ENCODE assay signal across 8 mouse cellular contexts in the genomic region with DNA sequence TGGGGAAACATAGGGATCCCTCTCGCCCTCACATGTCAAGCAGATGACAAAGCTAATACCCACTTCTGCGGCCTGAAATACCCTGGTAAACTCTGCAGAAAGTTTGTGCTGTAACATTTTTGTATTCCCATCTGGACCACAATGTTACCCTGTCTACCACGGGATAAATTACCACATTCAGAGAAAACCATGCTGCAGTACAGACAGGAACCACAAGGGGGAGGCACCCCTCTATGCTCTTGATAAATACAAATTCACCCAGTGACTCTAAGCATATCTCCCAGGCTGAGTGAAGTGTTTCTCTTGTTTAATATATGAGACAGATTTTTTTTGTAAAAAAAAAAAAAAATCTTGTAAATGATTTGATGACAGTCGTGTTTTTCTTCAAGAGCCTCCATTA.
DNase-seq lines count a peak whose midpoint lies in the region; ATAC-seq and TF ChIP-seq lines count a peak whose summit lies in the region.
"Not testable (repeated sequence)": the region's sequence is repeated elsewhere in the genome, so short reads cannot be mapped to it uniquely, and the experiment has no call there.

No protein-coding gene starts in this region.

- not testable (repeated sequence) for TF ChIP-seq POLR2A in cortical plate, adult 2 months (IDR thresholded peaks at IDR 0.05; ENCODE audit: extremely low read depth, insufficient read depth, low read length); lung, adult 2 months (IDR thresholded peaks at IDR 0.05; ENCODE audit: borderline replicate concordance, extremely low read depth, low read depth, low read length)

- not testable (repeated sequence) for H3K9ac ChIP-seq in hindbrain, postnatal 0 days (replicated peaks; ENCODE audit: low read length); neural tube, embryonic 11.5 days (ENCODE audit: low read length)

- not testable (repeated sequence) for H3K27ac ChIP-seq in cortical plate, adult 2 months (ENCODE audit: insufficient read depth, low read length); hindbrain, postnatal 0 days; neural tube, embryonic 11.5 days (ENCODE audit: low read depth, low read length)

- not testable (repeated sequence) for H3K4me3 ChIP-seq in cortical plate, adult 2 months (ENCODE audit: insufficient read depth, low read length); hindbrain, postnatal 0 days (ENCODE audit: low read length); lung, adult 2 months (replicated peaks; ENCODE audit: extremely low read depth, low read depth, low read length); neural tube, embryonic 11.5 days (ENCODE audit: low read depth, low read length)

- not testable (repeated sequence) for H3K9me3 ChIP-seq in hindbrain, postnatal 0 days (ENCODE audit: low read length); neural tube, embryonic 11.5 days (ENCODE audit: control insufficient read depth, low read length)

- 51% methylated on average over 4 of the region's 4 CpGs for WGBS in hindbrain, postnatal 0 days
- WGBS in lung, adult 2 months, result 36% methylated on average over 4 of the region's 4 CpGs
- 46% methylated on average over 4 of the region's 4 CpGs for WGBS in neural tube, embryonic 11.5 days

- not testable (repeated sequence) for H3K4me1 ChIP-seq in cortical plate, adult 2 months (ENCODE audit: control insufficient read depth, insufficient read depth, low read length); hindbrain, postnatal 0 days (ENCODE audit: insufficient read depth, low read length); lung, adult 2 months (ENCODE audit: control insufficient read depth, insufficient read depth, low read length); neural tube, embryonic 11.5 days (ENCODE audit: control insufficient read depth, insufficient read depth, low read length)

- not testable (repeated sequence) for ATAC-seq in hindbrain, postnatal 0 days; neural tube, embryonic 11.5 days (ENCODE audit: insufficient read depth, low FRiP score, low TSS enrichment)

- H3K27me3 ChIP-seq in hindbrain, postnatal 0 days (ENCODE audit: insufficient read depth, low read length); neural tube, embryonic 11.5 days (ENCODE audit: control insufficient read depth, insufficient read depth, low read length): not testable (repeated sequence)

- peak; percentile 23; the same call in 1 of the 2 replicates for TF ChIP-seq CTCF in cortical plate, adult 2 months (IDR thresholded peaks at IDR 0.05; ENCODE audit: extremely low read depth, insufficient read depth, low read length)
- peak; percentile 66 for TF ChIP-seq CTCF in hindbrain, postnatal 0 days (IDR thresholded peaks at IDR 0.05; ENCODE audit: low read depth)
- not testable (repeated sequence) for TF ChIP-seq CTCF in lung, adult 2 months (IDR thresholded peaks at IDR 0.05; ENCODE audit: insufficient read depth, low read length)

- DNase-seq in adrenal gland, adult (ENCODE audit: inconsistent age in 2 of 2, low spot score in 1 of 2), result peak; percentile 13 to 70
- DNase-seq in frontal cortex, postnatal 25 days (ENCODE audit: low spot score in 2 of 2), result peak; percentile 12 to 29
- DNase-seq in hindbrain, postnatal 0 days (ENCODE audit: low spot score), result peak; percentile 33
- peak; percentile 53 to 67 for DNase-seq in layer of hippocampus, postnatal 10 days (ENCODE audit: low spot score in 2 of 2)
- peak; percentile 5 for DNase-seq in lung, adult 2 months
- peak; percentile 25 for DNase-seq in neural tube, embryonic 11.5 days (ENCODE audit: low spot score)
- peak; percentile 81 for DNase-seq in thymus, postnatal 14 days

- not testable (repeated sequence) for H3K36me3 ChIP-seq in hindbrain, postnatal 0 days (ENCODE audit: insufficient read depth, low read length); neural tube, embryonic 11.5 days (ENCODE audit: control insufficient read depth, insufficient read depth, low read length)

- not testable (repeated sequence) for H3K4me2 ChIP-seq in hindbrain, postnatal 0 days (ENCODE audit: low read depth, low read length); neural tube, embryonic 11.5 days (ENCODE audit: low read depth)

Comparison
In these comparisons a context has a peak if more than half of its experiments do, and no peak if none do; other contexts are left out.
1. DNase-seq: peak in every context shown above with its lines; median percentile 81 in thymus, postnatal 14 days; 60 in layer of hippocampus, postnatal 10 days; 42 in adrenal gland, adult; 33 in hindbrain, postnatal 0 days; 25 in neural tube, embryonic 11.5 days; 20 in frontal cortex, postnatal 25 days; 5 in lung, adult 2 months.